Mouse (Mus musculus): ENCODE measurements at regions not wholly inside any gene's neighbourhood (a gene's known extent, or its start where the extent isn't known, plus 50 kb on each side); places are given as distances from the start of the nearest gene placed in this dataset.

- WGBS: 85% methylated on average over 10 of the region's 10 CpGs
- no peak overlapping the region for H3K27ac ChIP-seq (ENCODE audit: control insufficient read depth, insufficient read depth, low read depth, low read length, poor library complexity)
Measured at GRCm38 (mm10) chr4:153321085-153321484, 161.5 kb downstream of the Ajap1 start.

GRCm38 (mm10) chr4:153320602-153321001, 162.0 kb downstream of the Ajap1 start:
- Histone ChIP-seq H3K27ac (ENCODE audit: control insufficient read depth, insufficient read depth, low read depth, low read length, poor library complexity) (no peak overlapping the region), H3K4me1 (ENCODE audit: control insufficient read depth, insufficient read depth, low read length) (no peaks in the 10 kb centered on the region), H3K4me3 (replicated peaks; ENCODE audit: control insufficient read depth, low read depth, low read length) (no peak overlapping the region)
- TF ChIP-seq CTCF (IDR thresholded peaks at IDR 0.05; ENCODE audit: control insufficient read depth, insufficient read depth, low read length) (no peak), POLR2A (IDR thresholded peaks at IDR 0.05; ENCODE audit: borderline replicate concordance, control insufficient read depth, low read depth, low read length) (no peak)
- WGBS: 85% methylated on average over 9 of the region's 9 CpGs

More at GRCm38 (mm10) chr4:153321085-153321484, 161.5 kb downstream of the Ajap1 start:
- Histone ChIP-seq H3K4me3 (replicated peaks; ENCODE audit: control insufficient read depth, low read depth, low read length) (no peak overlapping the region), H3K4me1 (ENCODE audit: control insufficient read depth, insufficient read depth, low read length) (no peaks in the 10 kb centered on the region)
- TF ChIP-seq POLR2A (IDR thresholded peaks at IDR 0.05; ENCODE audit: borderline replicate concordance, control insufficient read depth, low read depth, low read length) (no peak), CTCF (IDR thresholded peaks at IDR 0.05; ENCODE audit: control insufficient read depth, insufficient read depth, low read length) (no peak)

DNA sequence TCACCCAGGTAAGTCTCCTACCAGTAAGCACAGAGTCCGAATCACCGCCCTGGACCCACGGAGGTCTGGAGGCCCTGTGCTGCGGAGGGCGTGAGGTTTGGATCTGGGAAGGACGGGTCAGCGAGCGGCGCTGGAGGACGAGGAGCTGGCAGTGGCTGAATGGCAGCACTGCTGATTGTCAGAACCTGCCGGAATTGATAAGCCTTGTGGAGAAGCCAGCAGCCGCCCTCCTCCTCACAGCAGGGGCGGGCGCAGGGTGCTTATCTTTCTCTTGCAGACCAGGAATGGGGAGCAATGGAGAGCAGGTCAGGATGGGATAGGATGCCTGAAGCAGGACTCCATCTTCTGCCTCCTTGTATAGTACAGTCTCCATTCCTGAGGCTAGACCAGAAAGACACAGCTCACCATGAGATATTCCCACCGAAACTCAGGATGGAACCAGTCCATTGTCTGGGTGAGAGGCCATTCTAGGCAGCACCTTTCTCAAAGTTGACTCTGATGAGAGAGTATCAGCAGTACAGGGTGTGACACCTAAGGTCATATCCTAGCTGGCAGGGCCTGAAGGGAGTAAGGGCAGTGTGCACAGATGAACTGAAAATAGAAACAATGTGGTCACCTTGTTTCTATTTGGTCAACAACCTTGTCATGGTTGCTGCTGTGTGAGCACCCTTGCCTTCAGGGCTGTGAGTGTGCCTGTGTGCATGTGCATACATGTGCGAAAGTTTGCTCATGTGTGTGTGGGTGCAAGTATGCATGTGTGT, 165.5 kb downstream of the Ajap1 start:
- TF ChIP-seq CTCF (IDR thresholded peaks at IDR 0.05; ENCODE audit: control insufficient read depth, insufficient read depth, low read length) (no peak), POLR2A (IDR thresholded peaks at IDR 0.05; ENCODE audit: borderline replicate concordance, control insufficient read depth, low read depth, low read length) (no peak)
- no peak overlapping the region for H3K4me3 ChIP-seq (replicated peaks; ENCODE audit: control insufficient read depth, low read depth, low read length)
- H3K4me1 ChIP-seq (ENCODE audit: control insufficient read depth, insufficient read depth, low read length): no peaks in the 10 kb centered on the region; the same call in 1 of the 2 replicates
- H3K27ac ChIP-seq (ENCODE audit: control insufficient read depth, insufficient read depth, low read depth, low read length, poor library complexity): no peak overlapping the region
- 81% methylated on average over 16 of the region's 16 CpGs for WGBS

- TF ChIP-seq CTCF (IDR thresholded peaks at IDR 0.05; ENCODE audit: control insufficient read depth, insufficient read depth, low read length) (no peak), POLR2A (IDR thresholded peaks at IDR 0.05; ENCODE audit: borderline replicate concordance, control insufficient read depth, low read depth, low read length) (no peak)
- Histone ChIP-seq H3K4me3 (replicated peaks; ENCODE audit: control insufficient read depth, low read depth, low read length) (no peak overlapping the region), H3K27ac (ENCODE audit: control insufficient read depth, insufficient read depth, low read depth, low read length, poor library complexity) (no peak overlapping the region), H3K4me1 (ENCODE audit: control insufficient read depth, insufficient read depth, low read length) (no peaks in the 10 kb centered on the region; the same call in 1 of the 2 replicates)
- 78% methylated on average over 4 of the region's 4 CpGs for WGBS
Measured at GRCm38 (mm10) chr4:153316519-153316918, 166.1 kb downstream of the Ajap1 start.

GRCm38 (mm10) chr4:153313961-153314360, 168.7 kb downstream of the Ajap1 start:
- TF ChIP-seq CTCF (IDR thresholded peaks at IDR 0.05; ENCODE audit: control insufficient read depth, insufficient read depth, low read length) (no peak), POLR2A (IDR thresholded peaks at IDR 0.05; ENCODE audit: borderline replicate concordance, control insufficient read depth, low read depth, low read length) (no peak)
- Histone ChIP-seq H3K4me1 (ENCODE audit: control insufficient read depth, insufficient read depth, low read length) (no peaks in the 10 kb centered on the region; the same call in 1 of the 2 replicates), H3K4me3 (replicated peaks; ENCODE audit: control insufficient read depth, low read depth, low read length) (no peak overlapping the region), H3K27ac (ENCODE audit: control insufficient read depth, insufficient read depth, low read depth, low read length, poor library complexity) (no peak overlapping the region)
- 82% methylated on average over 12 of the region's 12 CpGs for WGBS

DNA sequence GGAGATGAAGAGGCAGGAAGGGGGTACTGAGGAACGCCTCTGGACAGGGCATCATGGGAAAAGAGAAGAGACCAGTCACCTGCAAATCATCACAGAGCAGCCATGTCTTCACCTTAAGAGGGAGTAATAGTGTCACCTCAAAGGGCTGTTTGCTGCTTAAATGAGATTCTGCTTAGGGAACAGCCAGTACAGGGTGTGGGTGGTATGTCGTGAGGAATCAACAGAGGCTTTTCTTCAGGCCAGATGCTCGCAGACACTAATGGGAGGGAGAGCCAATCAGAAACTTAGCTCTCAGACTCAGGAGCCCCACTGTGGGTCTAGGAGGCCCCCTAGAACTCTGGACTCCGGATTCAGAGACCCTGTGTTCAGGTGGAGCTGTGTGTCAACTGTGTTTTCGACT, 171.0 kb downstream of the Ajap1 start:
- TF ChIP-seq CTCF (IDR thresholded peaks at IDR 0.05; ENCODE audit: control insufficient read depth, insufficient read depth, low read length) (no peak), POLR2A (IDR thresholded peaks at IDR 0.05; ENCODE audit: borderline replicate concordance, control insufficient read depth, low read depth, low read length) (no peak)
- WGBS: 66% methylated on average over 5 of the region's 5 CpGs
- no peak overlapping the region for H3K4me3 ChIP-seq (replicated peaks; ENCODE audit: control insufficient read depth, low read depth, low read length)
- H3K4me1 ChIP-seq (ENCODE audit: control insufficient read depth, insufficient read depth, low read length): no peaks in the 10 kb centered on the region; the same call in 1 of the 2 replicates
- H3K27ac ChIP-seq (ENCODE audit: control insufficient read depth, insufficient read depth, low read depth, low read length, poor library complexity): no peak overlapping the region

GRCm38 (mm10) chr4:153310641-153311040, 172.0 kb downstream of the Ajap1 start:
- 86% methylated on average over 2 of the region's 2 CpGs for WGBS
- TF ChIP-seq POLR2A (IDR thresholded peaks at IDR 0.05; ENCODE audit: borderline replicate concordance, control insufficient read depth, low read depth, low read length): no peak
- no peak for TF ChIP-seq CTCF (IDR thresholded peaks at IDR 0.05; ENCODE audit: control insufficient read depth, insufficient read depth, low read length)
- Histone ChIP-seq H3K27ac (ENCODE audit: control insufficient read depth, insufficient read depth, low read depth, low read length, poor library complexity) (no peak overlapping the region), H3K4me1 (ENCODE audit: control insufficient read depth, insufficient read depth, low read length) (no peaks in the 10 kb centered on the region; the same call in 1 of the 2 replicates), H3K4me3 (replicated peaks; ENCODE audit: control insufficient read depth, low read depth, low read length) (no peak overlapping the region)

- H3K4me1 ChIP-seq (ENCODE audit: control insufficient read depth, insufficient read depth, low read length): no peaks in the 10 kb centered on the region
- no peak overlapping the region for H3K27ac ChIP-seq (ENCODE audit: control insufficient read depth, insufficient read depth, low read depth, low read length, poor library complexity)
- TF ChIP-seq CTCF (IDR thresholded peaks at IDR 0.05; ENCODE audit: control insufficient read depth, insufficient read depth, low read length) (no peak), POLR2A (IDR thresholded peaks at IDR 0.05; ENCODE audit: borderline replicate concordance, control insufficient read depth, low read depth, low read length) (no peak)
- WGBS: 79% methylated on average over 5 of the region's 5 CpGs
- H3K4me3 ChIP-seq (replicated peaks; ENCODE audit: control insufficient read depth, low read depth, low read length): no peak overlapping the region
Measured at GRCm38 (mm10) chr4:153303521-153303920, 179.1 kb downstream of the Ajap1 start.
